Mouse (Mus musculus) ES-E14 (cell line): ENCODE measurements around the gene 1700029F12Rik.

Experiments used
- CHD2 ChIP-seq: IDR thresholded peaks from 2 replicates; pipeline ENCODE4 v1.6.1; 2014; ENCODE audit warnings: mild to moderate bottlenecking, low read depth, low read length, inconsistent platforms
- HCFC1 ChIP-seq: IDR thresholded peaks from 2 replicates; pipeline ENCODE4 v1.6.1; 2012; ENCODE audit warnings: low read length, inconsistent platforms, borderline replicate concordance; ENCODE audit not compliant: insufficient read depth
- MAFK ChIP-seq: IDR thresholded peaks from 2 replicates; pipeline ENCODE4 v1.6.1; 2014; ENCODE audit warnings: mild to moderate bottlenecking, low read depth, low read length, inconsistent platforms; ENCODE audit not compliant: insufficient read depth
- ZNF384 ChIP-seq: IDR thresholded peaks from 2 replicates; pipeline ENCODE4 v1.6.1; 2012; ENCODE audit warnings: low read depth, low read length, inconsistent platforms

GRCm38 (mm10) chr13:97007501-97008265 lies 26.5 kb downstream of the 1700029F12Rik start:
- TF ChIP-seq CHD2 (no peak), ZNF384 (no peak), HCFC1 (no peak), MAFK (no peak)
